Mouse (Mus musculus) heart, adult 18-20 months (tissue): ENCODE measurements at regions not wholly inside any gene's neighbourhood (a gene's known extent, or its start where the extent isn't known, plus 50 kb on each side); places are given as distances from the start of the nearest gene placed in this dataset.

Source experiments
- DNase-seq, 2 experiments: peaks; one replicate each; pipeline ENCODE4 v3.0.0; 2021 to 2022; ENCODE audit warnings: mixed read lengths in 1 of 2

GRCm38 (mm10) chr16:69800955-69801598, 62.5 kb downstream of the Speer2 start:
- DNase-seq: no peak

GRCm38 (mm10) chr16:69796299-69796698, 67.2 kb downstream of the Speer2 start:
- peak in 1 of 2 experiments; percentile 2 for DNase-seq

GRCm38 (mm10) chr16:69790671-69791070, 72.9 kb downstream of the Speer2 start:
- DNase-seq: no peak

DNA sequence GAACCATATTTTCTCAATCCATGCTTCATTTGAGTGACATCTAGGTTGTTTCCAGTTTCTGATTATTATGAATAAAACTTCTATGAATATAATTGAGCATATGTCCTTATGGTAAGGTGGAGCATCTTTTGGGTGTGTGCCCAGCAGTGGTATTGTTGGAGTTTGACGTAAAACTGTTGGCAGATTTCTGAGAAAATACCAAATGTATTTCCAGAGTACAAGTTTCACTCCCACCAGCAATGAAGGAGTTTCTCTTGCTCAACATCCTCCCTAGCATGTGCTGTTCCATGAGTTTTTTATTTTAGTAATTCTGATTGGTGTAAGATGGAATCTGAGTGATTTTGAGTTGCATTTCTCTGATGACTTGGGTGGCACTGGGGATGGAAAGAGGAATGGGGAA, 92.8 kb downstream of the Speer2 start:
- no peak for DNase-seq
